Mouse (Mus musculus): ENCODE results near the gene Scyl2.

DNA sequence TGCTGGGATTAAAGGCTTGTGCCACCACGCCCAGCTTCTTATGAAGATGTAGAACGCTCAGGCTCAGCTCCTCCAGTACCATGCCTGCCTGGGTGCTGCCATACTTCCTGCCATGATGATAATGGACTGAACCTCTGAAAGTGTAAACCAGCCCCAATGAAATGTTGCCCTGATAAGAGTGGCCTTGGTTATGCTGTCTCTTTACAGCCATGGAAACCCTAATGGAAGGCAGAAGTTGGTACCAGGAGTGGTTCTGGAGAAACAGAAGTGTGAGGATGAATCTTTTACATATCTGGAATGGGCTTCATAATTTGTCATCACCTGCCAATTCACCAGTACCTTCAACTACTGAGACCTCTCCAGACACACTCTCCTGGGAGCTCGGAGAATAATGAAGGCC is 11.9 kb upstream of the Scyl2 start:
- TF ChIP-seq CTCF (conservative IDR thresholded peaks at IDR 0.05; ENCODE audit: insufficient read depth, insufficient read length, low read depth, low read length) = no peak
- TF ChIP-seq POLR2A (IDR thresholded peaks at IDR 0.05; ENCODE audit: low read depth, low read length) = no peak

Measured in kidney, adult 2 months (tissue).